ENCODE assay signal across 21 mouse cellular contexts in genomic region chr17:12677139-12677538, GRCm38 (mm10). TPM values are rescaled to one million over a fixed set of nuclear protein-coding genes. Genes with fewer than 3 reads are reported as not detected.
A peak's percentile ranks its signal among the peaks of the same experiment; 100 is the strongest.
DNase-seq lines count a peak whose midpoint lies in the region; ATAC-seq lines count a peak whose summit lies in the region.
"Had no signal": no experiment of that assay in that cellular context is flagged by ENCODE, and none has a peak within 500 bp of the region (broad histone marks: within the 10 kb centered on the region; RNA-seq: fewer than 3 reads in every experiment).

No protein-coding gene starts in this region.

- DNase-seq in T-cell, adult 2 months (ENCODE audit: low spot score): peak; percentile 18
- DNase-seq in frontal cortex, postnatal 10 days (ENCODE audit: low spot score in 2 of 2): no peak
- DNase-seq in urinary bladder, postnatal 4 days (ENCODE audit: low spot score in 2 of 2): no peak
- no peak for DNase-seq in hindbrain, embryonic 11.5 days (ENCODE audit: low spot score)
- DNase-seq: adrenal gland, postnatal 10 days; B cell, adult 2 months; cerebellum, adult 11 months; cerebellum, adult 8-10 months; cerebellum, postnatal 14 days; forebrain, postnatal 0 days; gastrocnemius, postnatal 10 days; heart, adult 2 months had no signal

- no peaks in the 10 kb centered on the region; the same call in 1 of the 2 replicates for H3K9me3 ChIP-seq in kidney, embryonic 15.5 days (replicated peaks)
- peaks cover 8% of the 10 kb centered on the region; the same call in 1 of the 2 replicates for H3K9me3 ChIP-seq in kidney, embryonic 16.5 days (ENCODE audit: low read length)
- no peaks in the 10 kb centered on the region for H3K9me3 ChIP-seq in hindbrain, embryonic 11.5 days (ENCODE audit: control insufficient read depth, low read length)
- H3K9me3 ChIP-seq: embryonic facial prominence, embryonic 13.5 days; forebrain, embryonic 13.5 days; hindbrain, embryonic 10.5 days; hindbrain, embryonic 15.5 days had no signal

- peaks cover 3% of the 10 kb centered on the region; the same call in 1 of the 2 replicates for H3K4me1 ChIP-seq in kidney, embryonic 15.5 days
- no peaks in the 10 kb centered on the region for H3K4me1 ChIP-seq in kidney, embryonic 16.5 days (ENCODE audit: insufficient read depth, low read length)
- no peaks in the 10 kb centered on the region for H3K4me1 ChIP-seq in hindbrain, embryonic 11.5 days (replicated peaks; ENCODE audit: control insufficient read depth, insufficient read depth, low read length)
- H3K4me1 ChIP-seq: forebrain, embryonic 13.5 days; hindbrain, embryonic 10.5 days; hindbrain, embryonic 15.5 days had no signal

- no peak overlapping the region for H3K4me3 ChIP-seq in kidney, embryonic 15.5 days (replicated peaks)
- no peak overlapping the region for H3K4me3 ChIP-seq in kidney, embryonic 16.5 days (ENCODE audit: low read length)
- H3K4me3 ChIP-seq in hindbrain, embryonic 11.5 days (ENCODE audit: low read depth, low read length): no peak overlapping the region
- H3K4me3 ChIP-seq: embryonic facial prominence, embryonic 13.5 days; forebrain, embryonic 13.5 days; heart, adult 2 months; heart, embryonic 12.5 days; hindbrain, embryonic 10.5 days; hindbrain, embryonic 15.5 days had no signal

- ATAC-seq in kidney, embryonic 15.5 days (replicated peaks; ENCODE audit: low FRiP score): no peak
- no peak for ATAC-seq in kidney, embryonic 16.5 days (ENCODE audit: low FRiP score, low TSS enrichment)
- ATAC-seq in inflammation-experienced regulatory T-cells, adult 6 months: peak; percentile 59
- no peak for ATAC-seq in hindbrain, embryonic 11.5 days (ENCODE audit: low FRiP score)
- ATAC-seq: forebrain, embryonic 13.5 days; forebrain, postnatal 0 days had no signal

- H3K4me2 ChIP-seq in kidney, embryonic 15.5 days: no peak overlapping the region
- no peak overlapping the region for H3K4me2 ChIP-seq in kidney, embryonic 16.5 days (replicated peaks; ENCODE audit: low read depth, low read length)
- no peak overlapping the region for H3K4me2 ChIP-seq in hindbrain, embryonic 11.5 days (replicated peaks; ENCODE audit: low read depth, low read length)
- H3K4me2 ChIP-seq: embryonic facial prominence, embryonic 13.5 days; forebrain, embryonic 13.5 days; heart, embryonic 12.5 days; hindbrain, embryonic 15.5 days had no signal

- H3K27ac ChIP-seq in kidney, embryonic 15.5 days: 0 out of 2 replicates have a peak overlapping the region, but pooled peaks have one; percentile 27
- H3K27ac ChIP-seq in kidney, embryonic 16.5 days (ENCODE audit: low read length): no peak overlapping the region
- H3K27ac ChIP-seq in hindbrain, embryonic 11.5 days (ENCODE audit: low read depth, low read length): no peak overlapping the region
- H3K27ac ChIP-seq: embryonic facial prominence, embryonic 13.5 days; forebrain, embryonic 13.5 days; heart, adult 2 months; hindbrain, embryonic 10.5 days; hindbrain, embryonic 15.5 days had no signal

- H3K9ac ChIP-seq in kidney, embryonic 15.5 days: no peak overlapping the region
- no peak overlapping the region for H3K9ac ChIP-seq in kidney, embryonic 16.5 days (replicated peaks; ENCODE audit: low read length)
- no peak overlapping the region for H3K9ac ChIP-seq in hindbrain, embryonic 11.5 days (ENCODE audit: low read depth, low read length)
- H3K9ac ChIP-seq: embryonic facial prominence, embryonic 13.5 days; forebrain, embryonic 13.5 days; forebrain, postnatal 0 days; heart, embryonic 12.5 days; hindbrain, embryonic 15.5 days had no signal

- H3K27me3 ChIP-seq in kidney, embryonic 15.5 days: no peaks in the 10 kb centered on the region
- H3K27me3 ChIP-seq in kidney, embryonic 16.5 days (ENCODE audit: insufficient read depth, low read length): no peaks in the 10 kb centered on the region
- no peaks in the 10 kb centered on the region for H3K27me3 ChIP-seq in hindbrain, embryonic 11.5 days (ENCODE audit: control insufficient read depth, insufficient read depth, low read length)
- H3K27me3 ChIP-seq: embryonic facial prominence, embryonic 13.5 days; forebrain, embryonic 13.5 days; heart, embryonic 12.5 days; hindbrain, embryonic 15.5 days had no signal

- H3K36me3 ChIP-seq in kidney, embryonic 15.5 days: peaks cover 15% of the 10 kb centered on the region
- peaks cover 8% of the 10 kb centered on the region for H3K36me3 ChIP-seq in kidney, embryonic 16.5 days (ENCODE audit: insufficient read depth, low read length)
- H3K36me3 ChIP-seq in hindbrain, embryonic 11.5 days (ENCODE audit: control insufficient read depth, insufficient read depth, low read length): no peaks in the 10 kb centered on the region
- H3K36me3 ChIP-seq: hindbrain, embryonic 15.5 days had no signal

RNA-seq across cellular contexts. Expression of gene Slc22a1, which starts 1.5 kb away (rescaled TPM):
- polyA plus RNA-seq in kidney, embryonic 15.5 days (2015; fragmentation: Nextera tagmentation; extraction: Ambion mirVana): 6.8 and 6.9 TPM in 2 replicates
- 18.2 and 21.0 TPM in 2 replicates for polyA plus RNA-seq in kidney, embryonic 16.5 days (2015; fragmentation: Nextera tagmentation; extraction: Ambion mirVana)
- 1 to 10 TPM in 1 of 3 experiments, under 1 TPM in 1, not detected in 1; 0.82 to 1.9 TPM for polyA plus RNA-seq in inflammation-experienced regulatory T-cells, adult 6 months (2017; shearing (Covaris generic))
- polyA plus RNA-seq in hindbrain, embryonic 11.5 days (2014; fragmentation: Nextera tagmentation; extraction: Ambion mirVana): not detected in 2 replicates
- polyA plus RNA-seq: brain, embryonic 14.5 days; forebrain, embryonic 13.5 days; forebrain, postnatal 0 days; hindbrain, embryonic 10.5 days; hindbrain, embryonic 15.5 days had no signal
